Mouse (Mus musculus) kidney, adult 2 months (tissue): ENCODE measurements around the gene Hdhd5. TPM values are rescaled to one million over a fixed set of nuclear protein-coding genes. Genes with fewer than 3 reads are reported as not detected.
A peak's percentile ranks its signal among the peaks of the same experiment; 100 is the strongest.

ENCODE experiments used
- DNase-seq: peaks from one replicate; pipeline ENCODE4 v3.0.0; 2021
- H3K27ac ChIP-seq: fragments of 200-500 bp; 2 replicates; pipeline ENCODE4 v1.5.1; 2012; ENCODE audit warnings: low read depth, low read length, control low read depth, inconsistent platforms; ENCODE audit not compliant: insufficient read depth
- H3K27me3 ChIP-seq: fragments of 200-500 bp; replicated peaks from 2 replicates; pipeline ENCODE4 v1.6.1; 2012; ENCODE audit warnings: mild to moderate bottlenecking, moderate library complexity, low read length, inconsistent platforms; ENCODE audit not compliant: control insufficient read depth, insufficient read depth
- H3K36me3 ChIP-seq: fragments of 200-500 bp; 2 replicates; pipeline ENCODE4 v1.6.1; 2012; ENCODE audit warnings: mild to moderate bottlenecking, moderate library complexity, low read length, inconsistent platforms; ENCODE audit not compliant: control insufficient read depth, insufficient read depth
- H3K4me1 ChIP-seq: fragments of 200-500 bp; 2 replicates; pipeline ENCODE4 v1.6.1; 2011; ENCODE audit warnings: low read length; ENCODE audit not compliant: control insufficient read depth, insufficient read depth
- H3K4me3 ChIP-seq: fragments of 200-500 bp; 2 replicates; pipeline ENCODE4 v1.5.1; 2011; ENCODE audit warnings: mild to moderate bottlenecking, low read depth, low read length, control low read depth; ENCODE audit not compliant: insufficient read depth
- CTCF ChIP-seq: fragments of 200-500 bp; conservative IDR thresholded peaks from 2 replicates; pipeline ENCODE4 v1.5.1; 2011; ENCODE audit warnings: low read depth, mild to moderate bottlenecking, control low read depth, low read length, moderate library complexity, mixed read lengths; ENCODE audit not compliant: insufficient read depth, insufficient read length
- POLR2A ChIP-seq: fragments of 200-500 bp; IDR thresholded peaks from one replicate; pipeline ENCODE4 v1.6.1; 2011; ENCODE audit warnings: low read depth, low read length, control low read depth
- WGBS: fragments of 180-500 bp; shearing (Covaris S2); methylation state at CpG from one replicate; pipeline ENCODE4 v1.1.7; 2018; 5-methylcytosine and 5-hydroxymethylcytosine counted together
- polyA plus RNA-seq: library from polyadenylated mRNA; depleted of rRNA; stranded (reverse); fragments of >200 nt; gene quantifications from 2 replicates; pipeline ENCODE4 v1.2.3, GENCODE M21; 2012

Gene Hdhd5
- polyA plus RNA-seq, 1 experiment, result 36.1 TPM

GRCm38 (mm10) chr6:120492499-120493373 is 38.4 kb downstream of the Hdhd5 start:
- H3K36me3 ChIP-seq, result no peaks in the 10 kb centered on the region
- H3K4me3 ChIP-seq, result peak overlapping the region; percentile 42
- WGBS, result 2% methylated on average over 89 of the region's 95 CpGs
- no peak overlapping the region for H3K27ac ChIP-seq
- DNase-seq, result no peak
- no peaks in the 10 kb centered on the region for H3K4me1 ChIP-seq
- no peak for TF ChIP-seq POLR2A
- TF ChIP-seq CTCF, result no peak
- peaks cover 11% of the 10 kb centered on the region for H3K27me3 ChIP-seq

- no peak for TF ChIP-seq POLR2A
- no peak for TF ChIP-seq CTCF
Measured at GRCm38 (mm10) chr6:120491862-120492498, 39.1 kb downstream of the Hdhd5 start.

GRCm38 (mm10) chr6:120491064-120491463 is 40.1 kb downstream of the Hdhd5 start:
- DNase-seq, result no peak

More at GRCm38 (mm10) chr6:120491862-120492498, 39.1 kb downstream of the Hdhd5 start:
- Histone ChIP-seq H3K4me1 (no peaks in the 10 kb centered on the region), H3K27me3 (peaks cover 11% of the 10 kb centered on the region), H3K36me3 (no peaks in the 10 kb centered on the region), H3K4me3 (peak overlapping the region; percentile 17; the same call in 1 of the 2 replicates), H3K27ac (no peak overlapping the region)
- no peak for DNase-seq
- 17% methylated on average over 22 of the region's 22 CpGs for WGBS

GRCm38 (mm10) chr6:120489461-120489860 is 41.7 kb downstream of the Hdhd5 start:
- H3K4me3 ChIP-seq, result no peak overlapping the region
- no peak for TF ChIP-seq CTCF
- no peak for TF ChIP-seq POLR2A
- no peaks in the 10 kb centered on the region for H3K4me1 ChIP-seq
- H3K36me3 ChIP-seq, result no peaks in the 10 kb centered on the region
- H3K27me3 ChIP-seq, result peaks cover 11% of the 10 kb centered on the region
- H3K27ac ChIP-seq, result no peak overlapping the region
- WGBS, result 68% methylated on average over 2 of the region's 2 CpGs
- DNase-seq, result no peak

More at GRCm38 (mm10) chr6:120491064-120491463, 40.1 kb downstream of the Hdhd5 start:
- 70% methylated on average over 7 of the region's 7 CpGs for WGBS
- H3K4me1 ChIP-seq, result no peaks in the 10 kb centered on the region
- no peak overlapping the region for H3K4me3 ChIP-seq
- TF ChIP-seq POLR2A (no peak), CTCF (no peak)
- no peak overlapping the region for H3K27ac ChIP-seq
- no peaks in the 10 kb centered on the region for H3K36me3 ChIP-seq
- peaks cover 11% of the 10 kb centered on the region for H3K27me3 ChIP-seq

- Histone ChIP-seq H3K4me3 (no peak overlapping the region), H3K4me1 (no peaks in the 10 kb centered on the region), H3K36me3 (no peaks in the 10 kb centered on the region), H3K27me3 (peaks cover 8% of the 10 kb centered on the region), H3K27ac (no peak overlapping the region)
- no peak for DNase-seq
- 64% methylated on average over 3 of the region's 3 CpGs for WGBS
- no peak for TF ChIP-seq POLR2A
- no peak for TF ChIP-seq CTCF
Measured at GRCm38 (mm10) chr6:120488647-120489046, 42.5 kb downstream of the Hdhd5 start.

- Histone ChIP-seq H3K4me3 (no peak overlapping the region), H3K27me3 (no peaks in the 10 kb centered on the region), H3K4me1 (no peaks in the 10 kb centered on the region), H3K27ac (no peak overlapping the region), H3K36me3 (no peaks in the 10 kb centered on the region; the same call in 1 of the 2 replicates)
- TF ChIP-seq POLR2A (no peak), CTCF (no peak)
- WGBS, result 63% methylated on average over 8 of the region's 8 CpGs
- no peak for DNase-seq
Measured at GRCm38 (mm10) chr6:120486051-120486510, 45.0 kb downstream of the Hdhd5 start.

- H3K36me3 ChIP-seq, result no peaks in the 10 kb centered on the region; the same call in 1 of the 2 replicates
- H3K4me1 ChIP-seq, result no peaks in the 10 kb centered on the region
- no peaks in the 10 kb centered on the region for H3K27me3 ChIP-seq
- no peak overlapping the region for H3K4me3 ChIP-seq
- 65% methylated on average over 3 of the region's 3 CpGs for WGBS
- TF ChIP-seq CTCF, result no peak
- TF ChIP-seq POLR2A, result no peak
- DNase-seq, result no peak
- H3K27ac ChIP-seq, result no peak overlapping the region
Measured at GRCm38 (mm10) chr6:120485038-120485437, 46.1 kb downstream of the Hdhd5 start.
